Mouse (Mus musculus) forebrain, embryonic 10.5 days (tissue): Measurements from ENCODE around the gene Mettl26. TPM values are rescaled to one million over a fixed set of nuclear protein-coding genes. Genes with fewer than 3 reads are reported as not detected.
"Not testable (repeated sequence)": the region's sequence is repeated elsewhere in the genome, so short reads cannot be mapped to it uniquely, and the experiment has no call there.

Experiments
- DNase-seq: peaks from one replicate; pipeline ENCODE4 v3.0.0-alpha.2; 2017; ENCODE audit warnings: low spot score; ENCODE audit errors: extremely low spot score
- H3K27ac ChIP-seq: fragments of 300-500 bp; sonication (generic); 2 replicates; pipeline ENCODE4 v1.5.1; 2016; ENCODE audit warnings: mild to moderate bottlenecking
- H3K27me3 ChIP-seq: fragments of 300-500 bp; sonication (generic); 2 replicates; pipeline ENCODE4 v1.6.1; 2016; ENCODE audit warnings: mild to moderate bottlenecking; ENCODE audit not compliant: poor library complexity, severe bottlenecking
- H3K36me3 ChIP-seq: fragments of 300-500 bp; sonication (generic); replicated peaks from 2 replicates; pipeline ENCODE4 v1.6.1; 2016; ENCODE audit warnings: mild to moderate bottlenecking, moderate library complexity
- H3K4me1 ChIP-seq: fragments of 300-500 bp; sonication (generic); 2 replicates; pipeline ENCODE4 v1.6.1; 2016
- H3K4me3 ChIP-seq: fragments of 300-500 bp; sonication (generic); 2 replicates; pipeline ENCODE4 v1.5.1; 2016; ENCODE audit warnings: mild to moderate bottlenecking, moderate library complexity
- H3K9me3 ChIP-seq: fragments of 300-500 bp; sonication (generic); 2 replicates; pipeline ENCODE4 v1.6.1; 2016; ENCODE audit warnings: mild to moderate bottlenecking, moderate library complexity
- WGBS: fragments of 180-500 bp; shearing (Covaris S2); methylation state at CpG from one replicate; pipeline ENCODE4 v1.1.7; 2016; 5-methylcytosine and 5-hydroxymethylcytosine counted together
- polyA plus RNA-seq: library from polyadenylated mRNA; unstranded; fragments of >200 nt; fragmentation: Nextera tagmentation; extraction: Ambion mirVana; gene quantifications from 2 replicates; pipeline ENCODE4 v1.2.1, GENCODE M21; 2016

Gene Mettl26
- polyA plus RNA-seq, 1 experiment from 2014 or later: 79.1 TPM

DNA sequence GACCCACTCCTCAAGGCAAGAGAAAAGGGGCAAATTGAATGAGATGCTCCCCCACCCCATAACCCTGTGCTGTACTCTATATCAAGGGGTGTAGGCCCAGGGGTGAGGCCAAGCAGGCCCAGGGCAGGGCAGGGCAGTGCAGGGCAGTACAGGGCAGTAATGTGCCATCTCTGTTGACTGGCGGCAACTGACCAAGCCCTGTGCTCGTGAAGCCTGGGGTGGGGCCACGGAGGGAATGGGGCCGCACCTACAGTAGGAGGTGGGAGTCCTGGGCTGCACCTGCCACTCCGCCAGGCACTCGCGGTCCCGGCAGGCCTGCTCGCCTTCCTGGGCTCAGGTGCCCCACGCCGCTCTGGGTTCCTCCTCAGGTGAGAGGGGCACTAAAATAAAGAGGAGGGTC is 9.6 kb upstream of the Mettl26 start:
- no peaks in the 10 kb centered on the region for H3K9me3 ChIP-seq
- WGBS: 91% methylated on average over 11 of the region's 11 CpGs
- H3K36me3 ChIP-seq: peaks cover 5% of the 10 kb centered on the region; the same call in 1 of the 2 replicates
- H3K27ac ChIP-seq: no peak overlapping the region
- no peak for DNase-seq
- H3K27me3 ChIP-seq: no peaks in the 10 kb centered on the region
- H3K4me1 ChIP-seq: peaks cover 62% of the 10 kb centered on the region
- H3K4me3 ChIP-seq: peak overlapping the region; percentile 10

DNA sequence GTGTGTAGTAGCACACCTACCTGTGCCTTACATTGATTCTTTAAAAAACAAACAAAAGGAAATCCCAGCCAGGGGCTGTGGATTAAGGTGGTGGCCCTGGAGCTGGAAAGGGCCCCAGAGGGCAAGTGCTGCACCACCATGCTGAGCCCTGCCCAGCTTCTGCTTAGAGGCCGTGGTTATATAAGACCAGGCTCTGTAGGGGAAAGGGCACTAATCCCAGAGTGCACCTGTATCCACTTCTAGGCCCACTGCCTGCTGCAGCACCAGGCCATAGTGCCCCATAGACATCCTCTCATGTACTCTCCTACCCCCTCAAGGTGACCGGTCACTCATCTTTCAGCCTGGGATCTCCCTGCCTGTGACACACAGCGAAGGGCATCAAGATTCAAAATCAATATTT is 8.7 kb upstream of the Mettl26 start:
- H3K27me3 ChIP-seq: no peaks in the 10 kb centered on the region
- peaks cover 53% of the 10 kb centered on the region for H3K4me1 ChIP-seq
- no peak overlapping the region for H3K4me3 ChIP-seq
- WGBS: 91% methylated on average over 3 of the region's 3 CpGs
- H3K27ac ChIP-seq: no peak overlapping the region
- DNase-seq: no peak
- H3K36me3 ChIP-seq: peaks cover 5% of the 10 kb centered on the region; the same call in 1 of the 2 replicates
- H3K9me3 ChIP-seq: no peaks in the 10 kb centered on the region

DNA sequence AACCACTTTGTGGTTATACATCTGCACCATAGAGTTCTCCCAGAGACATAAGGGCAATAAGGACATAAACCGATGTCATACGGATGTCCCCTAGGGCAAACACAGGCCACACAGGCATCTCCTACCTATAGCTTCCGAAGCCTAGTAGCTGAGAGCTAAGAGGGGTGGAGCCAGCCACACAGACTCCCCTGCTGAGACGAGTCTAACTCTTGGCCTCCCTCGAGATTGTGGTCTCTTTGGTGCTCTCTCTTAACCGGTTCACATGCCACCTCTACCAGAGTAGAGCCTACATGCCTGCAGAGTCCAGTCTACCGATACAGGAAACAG is 7.4 kb upstream of the Mettl26 start:
- H3K36me3 ChIP-seq: peaks cover 5% of the 10 kb centered on the region; the same call in 1 of the 2 replicates
- DNase-seq: no peak
- peak overlapping the region; percentile 82 for H3K27ac ChIP-seq
- H3K4me1 ChIP-seq: peaks cover 41% of the 10 kb centered on the region
- no peaks in the 10 kb centered on the region for H3K9me3 ChIP-seq
- H3K4me3 ChIP-seq: peak overlapping the region; percentile 90
- no peaks in the 10 kb centered on the region for H3K27me3 ChIP-seq
- WGBS: 17% methylated on average over 7 of the region's 7 CpGs

DNA sequence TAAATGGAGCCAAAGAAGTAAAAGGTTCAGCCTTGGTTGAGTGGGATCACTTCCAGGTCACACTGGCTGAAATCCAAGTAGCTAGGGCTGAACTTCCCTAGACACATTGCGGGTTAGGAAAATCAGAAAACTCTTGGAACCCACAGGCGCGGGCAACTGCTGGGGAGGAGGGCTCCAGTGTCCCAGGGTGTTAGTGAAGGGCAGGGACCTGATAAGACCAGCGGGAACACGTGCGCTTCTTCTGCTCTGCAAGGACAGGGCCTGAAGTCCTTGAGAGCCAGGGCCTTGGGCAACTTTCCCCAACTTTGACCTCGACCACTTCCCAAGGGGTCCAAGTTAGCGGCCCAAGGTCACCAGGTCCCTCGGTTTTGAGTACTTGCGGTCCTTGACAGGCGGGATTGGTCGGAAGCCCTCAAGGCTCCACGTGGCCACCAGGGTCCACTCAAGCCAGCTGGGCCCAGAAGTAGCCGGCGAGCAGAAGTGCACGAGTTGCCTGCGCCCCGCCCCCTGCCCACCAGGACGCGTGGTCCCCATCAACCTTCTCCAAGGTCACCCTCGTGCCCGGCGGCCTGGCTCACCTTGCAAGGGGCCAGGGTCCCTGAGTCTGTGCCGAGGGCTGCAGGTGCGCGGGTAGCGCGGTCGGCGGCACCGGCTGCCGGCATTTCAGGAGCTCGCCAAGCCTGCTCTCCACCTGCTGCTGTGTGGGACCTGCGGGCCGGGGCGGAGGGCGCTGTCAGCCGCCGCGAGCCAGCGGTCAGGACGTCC is 6.9 kb upstream of the Mettl26 start:
- Histone ChIP-seq H3K4me3 (peak overlapping the region; percentile 90), H3K27ac (peak overlapping the region; percentile 82), H3K36me3 (peaks cover 5% of the 10 kb centered on the region; the same call in 1 of the 2 replicates), H3K9me3 (no peaks in the 10 kb centered on the region), H3K27me3 (no peaks in the 10 kb centered on the region), H3K4me1 (peaks cover 41% of the 10 kb centered on the region)
- WGBS: under 1% methylated on average over 42 of the region's 42 CpGs
- peak; percentile 58 for DNase-seq

- no peaks in the 10 kb centered on the region for H3K27me3 ChIP-seq
- peak within 1 kb of the TSS; percentile 82 for H3K27ac ChIP-seq
- peak within 1 kb of the TSS; percentile 90 for H3K4me3 ChIP-seq
- DNase-seq: peak; percentile 79
- WGBS: under 1% methylated on average over 24 of the region's 24 CpGs
- H3K9me3 ChIP-seq: no peaks in the 10 kb centered on the region
- peaks cover 5% of the 10 kb centered on the region; the same call in 1 of the 2 replicates for H3K36me3 ChIP-seq
- peaks cover 42% of the 10 kb centered on the region for H3K4me1 ChIP-seq
These were observed 6.2 kb upstream of the Mettl26 start, which contains the start of gene Mcrip2 for GRCm38 (mm10) chr17:25868601-25869191. Gene Mcrip2 (minus strand): TSS chr17:25868764.

DNA sequence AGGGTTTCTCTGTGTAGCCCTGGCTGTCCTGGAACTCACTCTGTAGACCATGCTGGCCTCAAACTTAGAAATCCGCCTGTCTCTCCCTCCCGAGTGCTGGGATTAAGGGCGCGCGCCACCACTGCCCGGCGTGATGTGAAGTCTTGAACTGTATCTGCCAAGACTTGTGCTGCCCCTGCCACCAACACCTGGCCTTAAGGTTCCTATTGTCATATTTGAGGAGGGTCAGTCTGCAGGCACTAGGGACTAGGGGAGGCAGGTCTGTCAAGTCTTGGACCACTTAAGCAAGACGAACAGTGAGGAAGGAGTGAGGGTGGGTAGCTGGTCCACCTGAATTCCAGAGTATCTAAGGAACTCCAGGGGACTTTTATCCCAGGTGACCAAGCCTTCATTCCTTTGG is 5.4 kb upstream of the Mettl26 start:
- no peak for DNase-seq
- peaks cover 50% of the 10 kb centered on the region for H3K4me1 ChIP-seq
- no peaks in the 10 kb centered on the region; the same call in 1 of the 2 replicates for H3K36me3 ChIP-seq
- no peaks in the 10 kb centered on the region for H3K9me3 ChIP-seq
- H3K27ac ChIP-seq: no peak overlapping the region
- H3K27me3 ChIP-seq: no peaks in the 10 kb centered on the region
- WGBS: 84% methylated on average over 8 of the region's 8 CpGs
- H3K4me3 ChIP-seq: no peak overlapping the region

DNA sequence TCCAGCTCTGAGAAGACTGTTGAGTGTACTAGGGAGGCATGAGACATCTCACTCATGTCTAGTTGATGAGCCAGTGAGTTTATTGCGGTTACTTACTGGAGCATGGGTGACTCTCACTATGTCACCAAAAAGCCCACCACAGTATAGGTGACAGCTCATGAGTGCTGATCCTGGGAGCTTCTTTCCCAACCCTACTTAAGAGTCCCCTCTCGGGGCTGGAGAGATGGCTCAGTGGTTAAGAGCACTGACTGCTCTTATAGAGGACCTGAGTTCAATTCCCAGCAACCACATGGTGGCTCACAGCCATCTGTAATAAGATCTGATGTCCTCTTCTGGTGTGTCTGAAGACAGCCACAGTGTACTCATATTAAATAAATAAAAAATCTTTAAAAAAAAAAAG is 4.9 kb upstream of the Mettl26 start:
- Histone ChIP-seq H3K4me1 (peaks cover 52% of the 10 kb centered on the region), H3K36me3 (no peaks in the 10 kb centered on the region; the same call in 1 of the 2 replicates), H3K4me3 (no peak overlapping the region), H3K27ac (no peak overlapping the region), H3K9me3 (no peaks in the 10 kb centered on the region), H3K27me3 (no peaks in the 10 kb centered on the region)
- no peak for DNase-seq
- WGBS: 90% methylated on average over 2 of the region's 2 CpGs

- H3K4me3 ChIP-seq, H3K27me3 ChIP-seq, H3K9me3 ChIP-seq, H3K36me3 ChIP-seq, DNase-seq, H3K27ac ChIP-seq: not testable (repeated sequence)
- peaks cover 52% of the 10 kb centered on the region for H3K4me1 ChIP-seq
These were observed 3.3 kb upstream of the Mettl26 start for GRCm38 (mm10) chr17:25871566-25871965.

DNA sequence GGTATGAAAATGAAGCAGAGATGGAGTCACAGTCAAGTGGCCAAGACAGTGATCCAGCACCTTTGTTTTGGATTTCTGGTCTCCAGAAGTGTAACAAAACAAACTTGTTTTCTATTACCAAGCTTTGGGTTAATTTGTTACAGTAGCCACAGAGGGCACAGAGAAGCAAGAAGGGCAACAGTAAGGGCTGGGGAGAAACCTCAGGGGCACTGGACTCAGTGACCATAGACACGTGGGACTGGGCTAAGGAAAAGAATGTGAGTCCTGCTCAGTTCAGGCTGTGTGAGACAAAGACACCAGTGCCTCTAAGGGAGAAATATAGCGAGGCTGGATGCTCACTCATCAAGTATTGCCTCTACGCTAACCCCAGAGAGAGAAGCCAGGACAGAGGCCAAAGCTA is 2.2 kb upstream of the Mettl26 start:
- H3K9me3 ChIP-seq: no peaks in the 10 kb centered on the region
- DNase-seq: no peak
- peaks cover 10% of the 10 kb centered on the region for H3K36me3 ChIP-seq
- H3K4me1 ChIP-seq: peaks cover 51% of the 10 kb centered on the region
- no peaks in the 10 kb centered on the region for H3K27me3 ChIP-seq
- WGBS: 88% methylated on average over 3 of the region's 3 CpGs
- no peak overlapping the region for H3K4me3 ChIP-seq
- H3K27ac ChIP-seq: no peak overlapping the region

- H3K36me3 ChIP-seq: peaks cover 19% of the 10 kb centered on the region
- no peaks in the 10 kb centered on the region for H3K27me3 ChIP-seq
- WGBS: 79% methylated on average over 11 of the region's 11 CpGs
- H3K4me3 ChIP-seq: peak overlapping the region; percentile 85
- no peaks in the 10 kb centered on the region for H3K9me3 ChIP-seq
- peak overlapping the region; percentile 94 for H3K27ac ChIP-seq
- DNase-seq: no peak
- H3K4me1 ChIP-seq: peaks cover 48% of the 10 kb centered on the region
These were observed 1.3 kb upstream of the Mettl26 start for GRCm38 (mm10) chr17:25873405-25874147.

DNA sequence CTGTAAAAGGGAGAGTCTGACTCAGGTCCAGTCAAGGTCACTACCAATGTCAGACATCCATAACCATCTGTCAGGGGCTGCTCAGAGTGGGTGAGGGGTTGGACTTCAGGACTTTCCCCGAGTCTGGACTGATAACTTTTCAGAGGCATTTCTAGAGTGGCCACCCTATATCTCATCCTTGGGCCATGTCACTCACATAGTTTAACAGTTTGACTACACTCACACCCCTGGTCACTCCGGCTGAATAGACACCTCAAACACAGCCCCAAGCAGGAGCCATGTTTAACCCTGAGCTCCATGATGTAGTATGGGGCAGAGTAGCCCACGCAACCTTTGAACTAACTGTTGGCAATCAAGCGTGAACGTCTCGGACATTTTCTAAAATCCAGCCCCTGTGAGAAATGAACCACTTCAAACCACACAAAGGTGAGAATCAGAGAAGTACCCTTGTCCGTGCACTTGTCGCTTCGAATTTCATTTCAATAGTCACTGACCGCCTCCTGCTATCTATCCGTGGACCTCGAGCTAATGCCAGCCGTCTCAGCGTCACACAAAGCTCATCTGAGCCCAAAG is 640 bp upstream of the Mettl26 start:
- WGBS: 6% methylated on average over 14 of the region's 14 CpGs
- Histone ChIP-seq H3K9me3 (no peaks in the 10 kb centered on the region), H3K27ac (peak overlapping the region; percentile 94), H3K36me3 (peaks cover 26% of the 10 kb centered on the region), H3K4me1 (peaks cover 48% of the 10 kb centered on the region), H3K27me3 (no peaks in the 10 kb centered on the region), H3K4me3 (peak overlapping the region; percentile 85)
- peak; percentile 38 for DNase-seq

GRCm38 (mm10) chr17:25875171-25876136 is 580 bp downstream of the Mettl26 start:
- Histone ChIP-seq H3K27ac (peak overlapping the region; percentile 94), H3K4me3 (peak overlapping the region; percentile 85), H3K4me1 (peaks cover 56% of the 10 kb centered on the region), H3K36me3 (peaks cover 33% of the 10 kb centered on the region), H3K27me3 (no peaks in the 10 kb centered on the region), H3K9me3 (no peaks in the 10 kb centered on the region)
- peak; percentile 91 for DNase-seq
- under 1% methylated on average over 59 of the region's 59 CpGs for WGBS
